Mouse (Mus musculus) ES-E14 (cell line): ENCODE data around the gene Nrap. TPM values are rescaled to one million over a fixed set of nuclear protein-coding genes. Genes with fewer than 3 reads are reported as not detected.

Source experiments
- DNase-seq: peaks from one replicate; pipeline ENCODE4 v3.0.0-alpha.2; 2013; ENCODE audit warnings: low read depth, low spot score
- H3K27ac ChIP-seq: 2 replicates; pipeline ENCODE4 v1.5.1; 2012; ENCODE audit warnings: low read depth, mild to moderate bottlenecking, low read length, moderate library complexity, mixed read lengths; ENCODE audit not compliant: poor library complexity, insufficient read depth, severe bottlenecking
- H3K36me3 ChIP-seq: 2 replicates; pipeline ENCODE4 v1.6.1; 2012; ENCODE audit warnings: mild to moderate bottlenecking, low read length, moderate library complexity, mixed read lengths; ENCODE audit not compliant: control insufficient read depth, poor library complexity, insufficient read depth, severe bottlenecking
- H3K4me1 ChIP-seq, 2 experiments: fragments of 150-350 bp in 1 of 2; sonication (generic) in 1 of 2; 2 replicates each; pipeline ENCODE4 v1.6.1; 2012; ENCODE audit warnings: low read length in 2 of 2, mild to moderate bottlenecking in 1 of 2, mixed read lengths in 1 of 2; ENCODE audit not compliant: control insufficient read depth in 2 of 2, insufficient read depth in 2 of 2, poor library complexity in 1 of 2
- H3K4me3 ChIP-seq, 2 experiments: fragments of 150-350 bp in 1 of 2; sonication (generic) in 1 of 2; 2 replicates each; pipeline ENCODE4 v1.5.1; 2012; ENCODE audit warnings: low read length in 2 of 2, low read depth in 1 of 2, mild to moderate bottlenecking in 1 of 2, mixed read lengths in 1 of 2; ENCODE audit not compliant: insufficient read depth in 1 of 2, poor library complexity in 1 of 2, severe bottlenecking in 1 of 2
- H3K9ac ChIP-seq: 2 replicates; pipeline ENCODE4 v1.6.1; 2012; ENCODE audit warnings: low read depth, mild to moderate bottlenecking, low read length, mixed read lengths; ENCODE audit not compliant: poor library complexity, insufficient read depth, severe bottlenecking
- H3K9me3 ChIP-seq: fragments of 150-350 bp; sonication (generic); 2 replicates; pipeline ENCODE4 v1.6.1; 2012; ENCODE audit warnings: low read depth, mild to moderate bottlenecking, low read length; ENCODE audit not compliant: control insufficient read depth, insufficient read depth
- CHD2 ChIP-seq: IDR thresholded peaks from 2 replicates; pipeline ENCODE4 v1.6.1; 2014; ENCODE audit warnings: mild to moderate bottlenecking, low read depth, low read length, inconsistent platforms
- HCFC1 ChIP-seq: IDR thresholded peaks from 2 replicates; pipeline ENCODE4 v1.6.1; 2012; ENCODE audit warnings: low read length, inconsistent platforms, borderline replicate concordance; ENCODE audit not compliant: insufficient read depth
- MAFK ChIP-seq: IDR thresholded peaks from 2 replicates; pipeline ENCODE4 v1.6.1; 2014; ENCODE audit warnings: mild to moderate bottlenecking, low read depth, low read length, inconsistent platforms; ENCODE audit not compliant: insufficient read depth
- ZC3H11A ChIP-seq: IDR thresholded peaks from 2 replicates; pipeline ENCODE4 v1.6.1; 2012; ENCODE audit warnings: low read depth, mild to moderate bottlenecking, inconsistent platforms, low read length, borderline replicate concordance
- ZNF384 ChIP-seq: IDR thresholded peaks from 2 replicates; pipeline ENCODE4 v1.6.1; 2012; ENCODE audit warnings: low read depth, low read length, inconsistent platforms
- in situ Hi-C, 2 experiments: fragments of 600-800 bp; cut with MboI; formaldehyde crosslinking; loops; one replicate each; pipeline ENCODE4 v1.15.1; 2025; ENCODE audit warnings: low sequenced_read_pairs in 2 of 2, inconsistent platforms in 1 of 2; ENCODE audit not compliant: unreplicated experiment in 2 of 2
- total RNA-seq: library from RNA; depleted of rRNA; stranded (reverse); fragments of 300-350 nt; gene quantifications from 2 replicates; pipeline ENCODE4 v1.2.3, GENCODE M21; 2012; rRNA removed

Nrap gene
- total RNA-seq, 1 experiment, result 0.09 TPM

- H3K4me3 ChIP-seq, result no peak overlapping the region
- in situ Hi-C loops, result no loop called here
- no peaks in the 10 kb centered on the region for H3K36me3 ChIP-seq
- DNase-seq, result no peak
- no peak overlapping the region for H3K9ac ChIP-seq
- no peaks in the 10 kb centered on the region for H3K4me1 ChIP-seq
- no peak for TF ChIP-seq HCFC1
- no peak for TF ChIP-seq MAFK
- TF ChIP-seq ZC3H11A, result no peak
- TF ChIP-seq CHD2, result no peak
- no peak for TF ChIP-seq ZNF384
- H3K27ac ChIP-seq, result no peak overlapping the region
- H3K9me3 ChIP-seq, result no peaks in the 10 kb centered on the region
These were observed 117.8 kb downstream of the Nrap start for GRCm38 (mm10) chr19:56272081-56272480.

Other genes with a start within 250 kb of the Nrap start
- 0.42 and 1.6 TPM in 2 replicates for gene Habp2, start 102.9 kb downstream of the Nrap start, total RNA-seq
- gene Casp7, start 7.1 kb upstream of the Nrap start, total RNA-seq, result 4.9 and 7.1 TPM in 2 replicates
- 0.21 and 0.36 TPM in 2 replicates for gene Plekhs1, start 71.6 kb upstream of the Nrap start, total RNA-seq
- 10.1 and 10.7 TPM in 2 replicates for gene Dclre1a, start 158.2 kb upstream of the Nrap start, total RNA-seq
- 15.3 and 15.9 TPM in 2 replicates for gene Nhlrc2, start 158.2 kb upstream of the Nrap start, total RNA-seq